Mouse (Mus musculus) forebrain, postnatal 0 days (tissue): ENCODE data around the gene Map7d2. TPM values are rescaled to one million over a fixed set of nuclear protein-coding genes. Genes with fewer than 3 reads are reported as not detected.
"Not testable (repeated sequence)": the region's sequence is repeated elsewhere in the genome, so short reads cannot be mapped to it uniquely, and the experiment has no call there.

ENCODE experiments used
- ATAC-seq: fragments of 200-750 bp; cut with Nextera tagmentation; 2 replicates; pipeline ENCODE4 v1.8.0; 2017; ENCODE audit warnings: mild to moderate bottlenecking, moderate library complexity
- DNase-seq: peaks from one replicate; pipeline ENCODE4 v3.0.0-alpha.2; 2015
- H3K27ac ChIP-seq: fragments of 300-500 bp; sonication (generic); 2 replicates; pipeline ENCODE4 v1.5.1; 2014; ENCODE audit warnings: low read depth, mild to moderate bottlenecking, antibody characterized with exemption, low read length, moderate library complexity, mixed read lengths
- H3K27me3 ChIP-seq: fragments of 300-500 bp; sonication (generic); 2 replicates; pipeline ENCODE4 v1.6.1; 2014; ENCODE audit warnings: mild to moderate bottlenecking, low read length, mixed read lengths; ENCODE audit not compliant: insufficient read depth
- H3K36me3 ChIP-seq: fragments of 300-500 bp; sonication (generic); 2 replicates; pipeline ENCODE4 v1.6.1; 2014; ENCODE audit warnings: mild to moderate bottlenecking, moderate library complexity; ENCODE audit not compliant: insufficient read depth
- H3K4me1 ChIP-seq: fragments of 300-500 bp; sonication (generic); 2 replicates; pipeline ENCODE4 v1.6.1; 2014; ENCODE audit warnings: antibody characterized with exemption; ENCODE audit not compliant: insufficient read depth
- H3K4me2 ChIP-seq: fragments of 300-500 bp; sonication (generic); 2 replicates; pipeline ENCODE4 v1.6.1; 2014; ENCODE audit warnings: low read depth, mild to moderate bottlenecking, moderate library complexity
- H3K4me3 ChIP-seq: fragments of 300-500 bp; sonication (generic); 2 replicates; pipeline ENCODE4 v1.5.1; 2014; ENCODE audit warnings: low read depth, low read length, mixed read lengths
- H3K9ac ChIP-seq: fragments of 300-500 bp; sonication (generic); 2 replicates; pipeline ENCODE4 v1.6.1; 2014; ENCODE audit warnings: mild to moderate bottlenecking
- H3K9me3 ChIP-seq: fragments of 300-500 bp; sonication (generic); 2 replicates; pipeline ENCODE4 v1.6.1; 2016; ENCODE audit warnings: low read length
- CTCF ChIP-seq: sonication (generic); IDR thresholded peaks from 2 replicates; pipeline ENCODE4 v1.5.1; 2016; ENCODE audit warnings: antibody characterized with exemption, control low read depth, low read depth
- WGBS: fragments of 180-500 bp; shearing (Covaris S2); extraction: QIAGEN DNeasy Blood & Tissue Kit; methylation state at CpG from one replicate; pipeline ENCODE4 v1.1.7; 2014; 5-methylcytosine and 5-hydroxymethylcytosine counted together
- polyA plus RNA-seq: library from polyadenylated mRNA; unstranded; fragments of >200 nt; fragmentation: Nextera tagmentation; extraction: Ambion mirVana; gene quantifications from 2 replicates; pipeline ENCODE4 v1.2.1, GENCODE M21; 2015
- total RNA-seq: library from RNA; depleted of rRNA; stranded (reverse); fragments of >200 nt; gene quantifications from 2 replicates; pipeline ENCODE4 v1.2.3, GENCODE M21; 2014

Gene Map7d2
- total and polyA plus RNA-seq, 2 experiments from 2014 or later: 28.2 to 33.4 TPM

- ATAC-seq (no peak), DNase-seq (no peak)
- Histone ChIP-seq H3K4me1 (no peaks in the 10 kb centered on the region), H3K9me3 (no peaks in the 10 kb centered on the region), H3K27ac (no peak overlapping the region), H3K36me3 (no peaks in the 10 kb centered on the region), H3K4me2 (no peak overlapping the region), H3K27me3 (no peaks in the 10 kb centered on the region), H3K9ac (no peak overlapping the region), H3K4me3 (no peak overlapping the region)
- 80% methylated on average over 1 of the region's 1 CpGs for WGBS
- TF ChIP-seq CTCF: no peak
These were observed 60.4 kb downstream of the Map7d2 start for GRCm38 (mm10) chrX:159474799-159475198.

- not testable (repeated sequence) for H3K4me2 ChIP-seq, ATAC-seq, H3K9me3 ChIP-seq, H3K9ac ChIP-seq, DNase-seq, H3K4me3 ChIP-seq, H3K36me3 ChIP-seq, H3K27me3 ChIP-seq, H3K4me1 ChIP-seq, H3K27ac ChIP-seq
- WGBS: 88% methylated on average over 4 of the region's 4 CpGs
These were observed 64.0 kb downstream of the Map7d2 start for GRCm38 (mm10) chrX:159478243-159478940.

GRCm38 (mm10) chrX:159484247-159484646, 69.9 kb downstream of the Map7d2 start:
- ATAC-seq: no peak

GRCm38 (mm10) chrX:159503181-159503580, 88.8 kb downstream of the Map7d2 start:
- no peak overlapping the region for H3K4me2 ChIP-seq
- DNase-seq (no peak), ATAC-seq (no peak)
- no peaks in the 10 kb centered on the region for H3K27me3 ChIP-seq
- no peak overlapping the region for H3K4me3 ChIP-seq
- no peaks in the 10 kb centered on the region for H3K36me3 ChIP-seq
- H3K9me3 ChIP-seq: no peaks in the 10 kb centered on the region
- H3K9ac ChIP-seq: no peak overlapping the region
- WGBS: 61% methylated on average over 2 of the region's 2 CpGs
- H3K27ac ChIP-seq: no peak overlapping the region
- TF ChIP-seq CTCF: no peak
- H3K4me1 ChIP-seq: no peaks in the 10 kb centered on the region

More at GRCm38 (mm10) chrX:159484247-159484646, 69.9 kb downstream of the Map7d2 start:
- H3K27ac ChIP-seq: no peak overlapping the region
- no peak overlapping the region for H3K4me3 ChIP-seq
- H3K27me3 ChIP-seq: no peaks in the 10 kb centered on the region
- no peak overlapping the region for H3K9ac ChIP-seq
- 69% methylated on average over 1 of the region's 1 CpGs for WGBS
- H3K9me3 ChIP-seq: no peaks in the 10 kb centered on the region
- no peak overlapping the region for H3K4me2 ChIP-seq
- no peak for TF ChIP-seq CTCF
- H3K36me3 ChIP-seq: no peaks in the 10 kb centered on the region; the same call in 1 of the 2 replicates
- no peak for DNase-seq
- H3K4me1 ChIP-seq: no peaks in the 10 kb centered on the region

- Histone ChIP-seq H3K36me3 (no peaks in the 10 kb centered on the region), H3K9ac (no peak overlapping the region), H3K4me1 (no peaks in the 10 kb centered on the region), H3K27me3 (no peaks in the 10 kb centered on the region), H3K4me2 (no peak overlapping the region), H3K4me3 (no peak overlapping the region), H3K9me3 (no peaks in the 10 kb centered on the region), H3K27ac (no peak overlapping the region)
- no peak for ATAC-seq
- WGBS: 72% methylated on average over 19 of the region's 19 CpGs
- no peak for TF ChIP-seq CTCF
- no peak for DNase-seq
These were observed 94.1 kb downstream of the Map7d2 start for GRCm38 (mm10) chrX:159508331-159509036.

GRCm38 (mm10) chrX:159509042-159509441, 94.7 kb downstream of the Map7d2 start:
- H3K27me3 ChIP-seq: no peaks in the 10 kb centered on the region
- H3K9ac ChIP-seq: no peak overlapping the region
- H3K36me3 ChIP-seq: no peaks in the 10 kb centered on the region
- ATAC-seq (no peak), DNase-seq (no peak)
- H3K4me2 ChIP-seq: no peak overlapping the region
- no peaks in the 10 kb centered on the region for H3K9me3 ChIP-seq
- WGBS: 70% methylated on average over 4 of the region's 4 CpGs
- no peak overlapping the region for H3K4me3 ChIP-seq
- H3K4me1 ChIP-seq: no peaks in the 10 kb centered on the region
- TF ChIP-seq CTCF: no peak
- H3K27ac ChIP-seq: no peak overlapping the region

- H3K9ac ChIP-seq: no peak overlapping the region
- H3K27ac ChIP-seq: no peak overlapping the region
- 82% methylated on average over 19 of the region's 19 CpGs for WGBS
- no peak for TF ChIP-seq CTCF
- H3K4me2 ChIP-seq: no peak overlapping the region
- H3K9me3 ChIP-seq: no peaks in the 10 kb centered on the region
- H3K4me3 ChIP-seq: no peak overlapping the region
- no peak for DNase-seq
- H3K27me3 ChIP-seq: no peaks in the 10 kb centered on the region
- no peaks in the 10 kb centered on the region for H3K36me3 ChIP-seq
- ATAC-seq: no peak
- no peaks in the 10 kb centered on the region for H3K4me1 ChIP-seq
These were observed 95.7 kb downstream of the Map7d2 start for GRCm38 (mm10) chrX:159509847-159510715.
